Mouse (Mus musculus): ENCODE results near the gene Ppp1r14a. TPM values are rescaled to one million over a fixed set of nuclear protein-coding genes. Genes with fewer than 3 reads are reported as not detected.

Ppp1r14a gene
- polyA plus RNA-seq (2012; rRNA removed) = 8.7 and 9.6 TPM in 2 replicates
- 9.0 and 13.8 TPM in 2 replicates for polyA plus RNA-seq (2014; fragmentation: Nextera tagmentation; extraction: Ambion mirVana)

DNA sequence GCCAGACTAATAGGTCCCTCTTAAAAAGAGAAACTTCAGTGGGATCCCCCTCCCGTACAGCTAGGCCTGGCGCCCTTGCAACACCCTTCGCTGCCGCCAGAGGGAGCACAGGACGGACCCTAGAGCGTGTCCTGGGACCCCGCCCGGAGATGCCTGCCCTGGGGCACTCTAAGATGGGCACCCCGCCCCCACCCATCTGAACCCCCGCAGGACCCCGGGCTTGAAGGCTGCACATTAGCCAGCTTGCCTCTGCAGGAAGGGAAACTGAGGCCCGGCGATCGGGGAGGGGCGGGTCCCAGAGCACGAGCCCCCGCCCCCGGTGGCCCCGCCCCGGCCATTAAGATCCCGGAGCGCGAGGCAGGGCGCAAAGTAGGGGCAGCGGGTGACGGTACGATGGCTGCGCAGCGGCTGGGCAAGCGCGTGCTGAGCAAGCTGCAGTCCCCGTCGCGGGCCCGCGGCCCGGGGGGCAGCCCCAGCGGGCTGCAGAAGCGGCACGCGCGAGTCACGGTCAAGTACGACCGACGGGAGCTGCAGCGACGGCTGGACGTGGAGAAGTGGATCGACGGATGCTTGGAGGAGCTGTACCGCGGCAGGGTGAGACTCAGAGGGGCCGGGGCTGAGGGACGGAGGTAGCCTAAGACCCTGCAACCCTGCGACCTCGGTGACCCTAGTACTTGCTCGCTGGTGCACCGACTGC, at the start of gene Ppp1r14a:
Gene Ppp1r14a, plus strand, starts transcription at position 367 of the 697 bp plus-strand sequence.
- peak; percentile 74 for DNase-seq (ENCODE audit: low spot score)
- peak within 1 kb of the TSS; percentile 90 for H3K4me2 ChIP-seq (replicated peaks; ENCODE audit: low read depth, low read length, severe bottlenecking)
- H3K27me3 ChIP-seq (ENCODE audit: control insufficient read depth, insufficient read depth, low read length) = no peaks in the 10 kb centered on the region
- H3K9me3 ChIP-seq (ENCODE audit: control insufficient read depth, low read length) = no peaks in the 10 kb centered on the region
- H3K4me1 ChIP-seq (ENCODE audit: control insufficient read depth, insufficient read depth, low read length) = peaks cover 33% of the 10 kb centered on the region
- WGBS = under 1% methylated on average over 59 of the region's 59 CpGs
- peak; percentile 74; the same call in 1 of the 2 replicates for ATAC-seq (ENCODE audit: low FRiP score, low read depth)
- peak within 1 kb of the TSS; percentile 57 for H3K9ac ChIP-seq (ENCODE audit: low read depth, low read length, severe bottlenecking)
- no peak within 1 kb of the TSS for H3K27ac ChIP-seq (replicated peaks; ENCODE audit: low read depth, low read length)
- H3K4me3 ChIP-seq (replicated peaks; ENCODE audit: low read length) = peak within 1 kb of the TSS; percentile 58
- no peaks in the 10 kb centered on the region for H3K36me3 ChIP-seq (ENCODE audit: control insufficient read depth, insufficient read depth, low read length)
- no peak for TF ChIP-seq POLR2A (IDR thresholded peaks at IDR 0.05; ENCODE audit: borderline replicate concordance, extremely low read depth, insufficient read depth, insufficient read length)

DNA sequence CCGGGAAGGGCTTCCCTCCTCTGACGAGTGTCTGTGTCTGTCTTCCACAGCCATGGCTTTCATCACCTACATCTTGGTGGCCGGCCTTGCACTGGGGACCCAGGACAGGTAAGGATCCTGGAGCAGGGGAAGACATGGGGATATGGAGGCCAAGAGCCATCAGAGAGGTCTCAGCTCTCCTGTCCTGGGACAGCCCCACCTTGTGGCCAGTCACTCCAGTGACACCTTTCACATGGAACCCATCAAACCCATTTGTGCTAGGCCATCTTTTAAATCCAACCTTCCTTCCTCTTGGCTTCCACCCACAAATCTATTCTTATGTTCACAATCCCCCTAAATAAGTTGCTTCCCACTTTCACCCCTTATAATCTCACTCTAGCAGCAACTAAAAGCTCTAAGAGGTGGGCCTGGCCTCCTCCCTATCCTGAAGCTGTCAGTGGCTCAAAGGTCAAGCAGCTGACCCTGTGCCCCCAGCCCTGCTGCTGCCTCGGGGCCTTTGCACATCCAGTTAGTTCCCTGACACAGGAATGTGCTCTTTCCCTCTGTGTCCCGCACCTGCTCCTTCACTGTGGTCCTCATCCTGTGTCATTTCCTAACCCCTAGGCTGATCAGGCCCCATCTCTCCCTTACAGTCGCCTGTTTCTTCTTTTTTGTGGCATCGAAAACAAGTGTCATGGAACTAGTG, 44.2 kb upstream of the Ppp1r14a start:
- Histone ChIP-seq H3K4me3 (replicated peaks; ENCODE audit: low read length) (no peak overlapping the region), H3K4me2 (replicated peaks; ENCODE audit: low read depth, low read length, severe bottlenecking) (no peak overlapping the region), H3K9ac (ENCODE audit: low read depth, low read length, severe bottlenecking) (no peak overlapping the region), H3K9me3 (ENCODE audit: control insufficient read depth, low read length) (no peaks in the 10 kb centered on the region), H3K27me3 (ENCODE audit: control insufficient read depth, insufficient read depth, low read length) (no peaks in the 10 kb centered on the region), H3K4me1 (ENCODE audit: control insufficient read depth, insufficient read depth, low read length) (peaks cover 3% of the 10 kb centered on the region; the same call in 1 of the 2 replicates), H3K27ac (replicated peaks; ENCODE audit: low read depth, low read length) (no peak overlapping the region), H3K36me3 (ENCODE audit: control insufficient read depth, insufficient read depth, low read length) (peaks cover 42% of the 10 kb centered on the region)
- TF ChIP-seq POLR2A (IDR thresholded peaks at IDR 0.05; ENCODE audit: borderline replicate concordance, extremely low read depth, insufficient read depth, insufficient read length) = no peak
- WGBS = 81% methylated on average over 7 of the region's 7 CpGs
- ATAC-seq (ENCODE audit: low FRiP score, low read depth) = no peak
- no peak for DNase-seq (ENCODE audit: low spot score)

DNA sequence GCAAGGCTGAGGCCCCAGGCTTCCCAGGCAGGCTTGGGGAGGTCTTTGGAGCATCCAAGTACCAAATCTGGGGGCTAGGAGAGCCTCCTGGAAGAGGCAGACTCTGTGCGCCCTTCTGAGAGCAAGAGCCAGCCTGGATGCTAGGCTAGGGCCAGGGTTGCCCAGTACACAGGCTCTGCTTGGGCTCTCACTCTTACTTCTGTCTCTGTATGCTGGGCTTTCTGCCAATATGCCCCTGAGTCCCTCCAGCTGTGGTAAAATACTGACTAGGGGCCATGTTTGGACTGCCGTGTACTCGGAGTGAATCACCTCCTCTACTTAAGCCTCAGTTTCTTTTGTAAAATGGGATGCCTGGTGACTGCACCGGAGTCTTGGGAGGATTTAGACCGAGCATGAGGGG, 43.1 kb upstream of the Ppp1r14a start:
- Histone ChIP-seq H3K4me2 (replicated peaks; ENCODE audit: low read depth, low read length, severe bottlenecking) (no peak overlapping the region), H3K9ac (ENCODE audit: low read depth, low read length, severe bottlenecking) (no peak overlapping the region; the same call in 1 of the 2 replicates), H3K36me3 (ENCODE audit: control insufficient read depth, insufficient read depth, low read length) (peaks cover 42% of the 10 kb centered on the region), H3K27me3 (ENCODE audit: control insufficient read depth, insufficient read depth, low read length) (no peaks in the 10 kb centered on the region), H3K9me3 (ENCODE audit: control insufficient read depth, low read length) (no peaks in the 10 kb centered on the region), H3K4me1 (ENCODE audit: control insufficient read depth, insufficient read depth, low read length) (peaks cover 3% of the 10 kb centered on the region; the same call in 1 of the 2 replicates), H3K4me3 (replicated peaks; ENCODE audit: low read length) (no peak overlapping the region), H3K27ac (replicated peaks; ENCODE audit: low read depth, low read length) (no peak overlapping the region)
- ATAC-seq (ENCODE audit: low FRiP score, low read depth) (no peak), DNase-seq (ENCODE audit: low spot score) (no peak)
- WGBS = 92% methylated on average over 5 of the region's 5 CpGs
- no peak for TF ChIP-seq POLR2A (IDR thresholded peaks at IDR 0.05; ENCODE audit: borderline replicate concordance, extremely low read depth, insufficient read depth, insufficient read length)

DNA sequence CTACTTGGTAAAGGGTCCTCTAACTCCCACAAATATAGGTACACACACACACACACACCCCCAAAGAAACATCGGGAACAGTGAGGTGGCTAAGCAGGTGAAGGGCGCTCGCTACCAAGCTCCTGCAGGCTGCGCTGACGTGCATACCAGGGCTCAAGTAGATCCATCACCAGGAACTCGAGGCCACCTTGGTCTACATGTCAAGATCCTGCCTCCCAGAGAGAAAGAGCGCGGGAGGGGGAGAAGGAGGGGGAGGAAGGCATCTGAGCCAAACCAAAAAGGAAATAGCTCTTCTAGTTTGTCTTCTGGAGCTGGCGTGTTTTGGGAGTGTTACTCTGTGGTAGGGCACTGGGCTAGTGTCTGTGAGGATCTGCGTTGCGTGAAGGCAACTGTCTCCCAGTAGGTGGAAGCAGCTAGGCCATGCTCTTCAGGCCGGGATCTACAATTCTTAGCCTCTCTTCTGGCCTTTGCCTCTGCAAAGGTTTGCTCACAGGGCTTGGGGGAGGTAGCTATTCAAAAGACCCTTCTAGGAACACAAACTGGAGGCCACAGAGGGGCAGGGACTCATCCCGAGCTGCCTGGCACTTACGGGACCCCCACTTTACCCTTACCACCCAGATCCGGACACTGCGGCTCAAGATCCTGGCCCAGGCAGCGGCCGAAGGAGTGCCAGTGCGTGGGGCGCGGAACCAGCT, 42.3 kb upstream of the Ppp1r14a start:
- no peak for TF ChIP-seq POLR2A (IDR thresholded peaks at IDR 0.05; ENCODE audit: borderline replicate concordance, extremely low read depth, insufficient read depth, insufficient read length)
- WGBS = 85% methylated on average over 21 of the region's 21 CpGs
- H3K9ac ChIP-seq (ENCODE audit: low read depth, low read length, severe bottlenecking) = no peak overlapping the region

DNA sequence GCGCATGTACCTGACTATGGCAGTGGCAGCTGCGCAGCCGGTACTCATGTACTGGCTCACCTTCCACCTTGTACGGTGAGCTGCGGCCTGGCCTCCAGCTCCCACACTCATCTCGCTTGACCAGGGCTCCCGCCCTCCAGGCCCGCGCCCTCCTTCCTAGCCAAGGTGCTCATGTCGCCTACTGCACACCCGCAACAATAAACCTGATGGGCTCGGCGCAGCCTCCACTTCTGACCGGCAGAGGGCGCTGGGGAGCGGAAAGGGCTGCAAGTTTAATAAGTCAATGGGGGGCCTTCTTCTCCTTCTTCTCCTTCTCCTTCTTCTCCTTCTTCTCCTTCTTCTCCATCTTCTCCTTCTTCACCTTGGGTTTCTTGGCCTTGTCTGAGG, 41.8 kb upstream of the Ppp1r14a start:
- 0 out of 2 replicates have a peak, but pooled peaks have one; percentile 16 for TF ChIP-seq POLR2A (IDR thresholded peaks at IDR 0.05; ENCODE audit: borderline replicate concordance, extremely low read depth, insufficient read depth, insufficient read length)
- DNase-seq (ENCODE audit: low spot score) (no peak), ATAC-seq (ENCODE audit: low FRiP score, low read depth) (peak; percentile 19; the same call in 1 of the 2 replicates)
- H3K4me3 ChIP-seq (replicated peaks; ENCODE audit: low read length) = peak overlapping the region; percentile 19
- H3K36me3 ChIP-seq (ENCODE audit: control insufficient read depth, insufficient read depth, low read length) = peaks cover 42% of the 10 kb centered on the region
- no peak overlapping the region for H3K27ac ChIP-seq (replicated peaks; ENCODE audit: low read depth, low read length)
- peak overlapping the region; percentile 32; the same call in 1 of the 2 replicates for H3K9ac ChIP-seq (ENCODE audit: low read depth, low read length, severe bottlenecking)
- H3K4me1 ChIP-seq (ENCODE audit: control insufficient read depth, insufficient read depth, low read length) = peaks cover 3% of the 10 kb centered on the region; the same call in 1 of the 2 replicates
- no peaks in the 10 kb centered on the region for H3K9me3 ChIP-seq (ENCODE audit: control insufficient read depth, low read length)
- peak overlapping the region; percentile 41 for H3K4me2 ChIP-seq (replicated peaks; ENCODE audit: low read depth, low read length, severe bottlenecking)
- H3K27me3 ChIP-seq (ENCODE audit: control insufficient read depth, insufficient read depth, low read length) = no peaks in the 10 kb centered on the region
- WGBS = 26% methylated on average over 16 of the region's 16 CpGs

More for the DNA sequence above, 42.3 kb upstream of the Ppp1r14a start:
- Histone ChIP-seq H3K4me2 (replicated peaks; ENCODE audit: low read depth, low read length, severe bottlenecking) (no peak overlapping the region), H3K4me3 (replicated peaks; ENCODE audit: low read length) (no peak overlapping the region), H3K9me3 (ENCODE audit: control insufficient read depth, low read length) (no peaks in the 10 kb centered on the region), H3K4me1 (ENCODE audit: control insufficient read depth, insufficient read depth, low read length) (peaks cover 3% of the 10 kb centered on the region; the same call in 1 of the 2 replicates), H3K36me3 (ENCODE audit: control insufficient read depth, insufficient read depth, low read length) (peaks cover 42% of the 10 kb centered on the region), H3K27ac (replicated peaks; ENCODE audit: low read depth, low read length) (no peak overlapping the region), H3K27me3 (ENCODE audit: control insufficient read depth, insufficient read depth, low read length) (no peaks in the 10 kb centered on the region)
- DNase-seq (ENCODE audit: low spot score) (no peak), ATAC-seq (ENCODE audit: low FRiP score, low read depth) (no peak)
